Mouse (Mus musculus): ENCODE results near the gene Pnmal1.

DNA sequence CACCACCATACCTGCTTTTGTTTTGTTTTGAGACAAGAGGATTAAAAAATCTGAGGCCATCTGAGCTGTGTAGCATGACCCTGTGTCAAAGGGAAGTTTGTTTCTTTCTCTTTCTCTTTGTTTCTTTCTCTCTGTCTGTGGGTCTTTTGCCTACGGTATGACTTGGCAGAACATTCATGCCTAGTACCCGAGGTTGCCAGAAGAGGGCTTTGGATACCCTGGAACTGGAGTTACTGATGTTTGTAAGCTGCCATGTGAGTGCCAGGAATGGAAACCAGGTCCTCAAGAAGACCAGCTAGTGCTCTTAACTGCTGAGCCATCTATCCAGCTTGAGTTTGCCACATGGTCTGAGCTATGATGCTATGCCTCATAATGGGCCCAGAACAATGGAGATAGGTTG, 31.1 kb upstream of the Pnmal1 start:
- TF ChIP-seq CTCF (IDR thresholded peaks at IDR 0.05; ENCODE audit: borderline replicate concordance, insufficient read depth, low read length) (no peak), POLR2A (IDR thresholded peaks at IDR 0.05; ENCODE audit: low read depth, low read length) (no peak)

Measured in embryonic fibroblast, embryonic 13.5 days (primary cell).